Mouse (Mus musculus): ENCODE data around the gene Uba1.

DNA sequence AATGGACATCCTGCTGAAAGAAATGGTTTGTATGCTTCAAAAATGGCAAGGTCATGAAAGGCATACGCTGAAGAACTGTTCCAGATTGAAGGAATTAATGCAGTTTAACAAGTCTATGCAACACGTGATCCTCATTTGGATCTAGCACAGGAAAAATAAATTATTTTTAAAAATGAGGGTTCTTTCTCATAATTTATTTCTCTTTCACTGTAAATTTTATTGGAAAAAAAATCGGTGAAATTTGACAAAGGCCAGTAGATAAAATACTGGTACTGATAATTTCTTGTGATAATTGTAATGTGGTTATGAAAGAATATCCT is 46.9 kb downstream of the Uba1 start:
- TF ChIP-seq POLR2A (IDR thresholded peaks at IDR 0.05; ENCODE audit: insufficient read depth, low read depth, low read length) (no peak), CTCF (IDR thresholded peaks at IDR 0.05; ENCODE audit: insufficient read depth, low read depth, low read length) (no peak)
